In genomic region chr5:93270095-93270494, GRCm38 (mm10) we compare ENCODE assay signal across 10 mouse cellular contexts. TPM values are rescaled to one million over a fixed set of nuclear protein-coding genes. Genes with fewer than 3 reads are reported as not detected.
DNase-seq lines count a peak whose midpoint lies in the region; ATAC-seq lines count a peak whose summit lies in the region.
"Had no signal": no experiment of that assay in that cellular context is flagged by ENCODE, and none has a peak within 500 bp of the region (broad histone marks: within the 10 kb centered on the region; RNA-seq: fewer than 3 reads in every experiment).

No protein-coding gene starts in this region.

- WGBS in limb, embryonic 10.5 days = 83% methylated on average over 7 of the region's 7 CpGs
- 53% methylated on average over 7 of the region's 7 CpGs for WGBS in stomach, embryonic 16.5 days

- no peaks in the 10 kb centered on the region for H3K9me3 ChIP-seq in megakaryocyte, embryonic 14.5 days
- H3K9me3 ChIP-seq in limb, embryonic 10.5 days (replicated peaks) = no peaks in the 10 kb centered on the region
- H3K9me3 ChIP-seq in stomach, embryonic 16.5 days (replicated peaks; ENCODE audit: control insufficient read depth, low read length) = no peaks in the 10 kb centered on the region

- H3K4me3 ChIP-seq in megakaryocyte, embryonic 14.5 days (replicated peaks) = peak overlapping the region; percentile 71
- peak overlapping the region; percentile 86; the same call in 1 of the 2 replicates for H3K4me3 ChIP-seq in limb, embryonic 10.5 days
- 0 out of 2 replicates have a peak overlapping the region, but pooled peaks have one; percentile 28 for H3K4me3 ChIP-seq in stomach, embryonic 16.5 days (replicated peaks; ENCODE audit: low read length)

- no peaks in the 10 kb centered on the region for H3K27me3 ChIP-seq in megakaryocyte, embryonic 14.5 days (replicated peaks)
- no peaks in the 10 kb centered on the region for H3K27me3 ChIP-seq in limb, embryonic 10.5 days (ENCODE audit: low read depth, poor library complexity, severe bottlenecking)
- H3K27me3 ChIP-seq in stomach, embryonic 16.5 days (ENCODE audit: control insufficient read depth, insufficient read depth, low read length) = no peaks in the 10 kb centered on the region

- H3K27ac ChIP-seq in limb, embryonic 10.5 days = no peak overlapping the region
- no peak overlapping the region for H3K27ac ChIP-seq in stomach, embryonic 16.5 days (ENCODE audit: low read length)

- peaks cover 30% of the 10 kb centered on the region for H3K4me1 ChIP-seq in megakaryocyte, embryonic 14.5 days
- peaks cover 14% of the 10 kb centered on the region for H3K4me1 ChIP-seq in limb, embryonic 10.5 days
- H3K4me1 ChIP-seq in stomach, embryonic 16.5 days (ENCODE audit: control insufficient read depth, insufficient read depth, low read length) = peaks cover 12% of the 10 kb centered on the region

- peaks cover 67% of the 10 kb centered on the region for H3K36me3 ChIP-seq in megakaryocyte, embryonic 14.5 days (replicated peaks; ENCODE audit: low read length)
- H3K36me3 ChIP-seq in limb, embryonic 10.5 days = peaks cover 58% of the 10 kb centered on the region
- H3K36me3 ChIP-seq in stomach, embryonic 16.5 days (ENCODE audit: control insufficient read depth, insufficient read depth, low read length) = peaks cover 25% of the 10 kb centered on the region

- peak; percentile 13 to 18 for DNase-seq in cerebellum, postnatal 25 days
- DNase-seq in cerebellum, adult 9-11 months = no peak
- DNase-seq in limb, embryonic 10.5 days (ENCODE audit: low spot score) = no peak
- DNase-seq in adrenal gland, postnatal 14 days = no peak
- DNase-seq in layer of hippocampus, postnatal 14 days (ENCODE audit: low spot score in 2 of 2) = no peak
- DNase-seq: heart, postnatal 14 days; liver had no signal

- H3K9ac ChIP-seq in stomach, embryonic 16.5 days (ENCODE audit: low read length) = no peak overlapping the region

- no peak for ATAC-seq in megakaryocyte, adult 5-6 weeks (ENCODE audit: poor library complexity, severe bottlenecking)
- no peak for ATAC-seq in stomach, embryonic 16.5 days (ENCODE audit: insufficient read depth, low FRiP score)

- H3K4me2 ChIP-seq in stomach, embryonic 16.5 days (ENCODE audit: low read depth, low read length) = peak overlapping the region; percentile 70; the same call in 1 of the 2 replicates

RNA-seq across cellular contexts. Expression of gene Ccng2, which starts 3.0 kb away (rescaled TPM):
- polyA plus RNA-seq in megakaryocyte, embryonic 14.5 days (2012; ENCODE audit: insufficient read depth, low replicate concordance) = 6.6 and 37.5 TPM in 2 replicates
- total RNA-seq in megakaryocyte, adult 5-6 weeks (2015) = 103 TPM in 2 replicates
- 104 TPM in 2 replicates for total RNA-seq in megakaryocyte, adult 5-6 weeks (2017)
- 38.7 and 71.3 TPM in 2 replicates for polyA plus RNA-seq in limb, embryonic 10.5 days (2016; fragmentation: Nextera tagmentation; extraction: Ambion mirVana)
- 32.3 and 32.5 TPM in 2 replicates for polyA plus RNA-seq in stomach, embryonic 16.5 days (2015; fragmentation: Nextera tagmentation; extraction: Ambion mirVana)
- 35.7 and 42.1 TPM in 2 replicates for total RNA-seq in adrenal gland, postnatal 14 days (2021)
- 10 to 100 TPM; 46.4 to 49.9 TPM for total RNA-seq in layer of hippocampus, postnatal 14 days (2021)

Comparison
In these comparisons a context has a peak if more than half of its experiments do, and no peak if none do; other contexts are left out.
1. DNase-seq: peak in cerebellum, postnatal 25 days (2 of 2); none in cerebellum, adult 9-11 months (single experiment), limb, embryonic 10.5 days (single experiment), adrenal gland, postnatal 14 days (single experiment) and layer of hippocampus, postnatal 14 days (0 of 2).
2. H3K4me3 ChIP-seq: peak in every context shown above with its lines; median percentile 86 in limb, embryonic 10.5 days; 71 in megakaryocyte, embryonic 14.5 days; 28 in stomach, embryonic 16.5 days.